Mouse (Mus musculus): Measurements from ENCODE around the gene Add2.

- TF ChIP-seq POLR2A (IDR thresholded peaks at IDR 0.05; ENCODE audit: low read depth, low read length) (no peak), CTCF (IDR thresholded peaks at IDR 0.05; ENCODE audit: extremely low read depth, insufficient read depth, insufficient read length, insufficient replicate concordance) (no peak)
Observed at GRCm38 (mm10) chr6:86087813-86088212, 59.3 kb downstream of the Add2 start.
